Mouse (Mus musculus) CD4-positive helper T cell, adult 2 months (primary cell): ENCODE measurements at regions not wholly inside any gene's neighbourhood (a gene's known extent, or its start where the extent isn't known, plus 50 kb on each side); places are given as distances from the start of the nearest gene placed in this dataset.

Experiments
- DNase-seq: peaks from one replicate; pipeline ENCODE4 v3.0.0-alpha.2; 2012; ENCODE audit warnings: low read depth, missing footprints, low spot score

- no peak for DNase-seq
Measured at GRCm38 (mm10) chr15:86899961-86900360, 644.1 kb upstream of the Fam19a5 start.

GRCm38 (mm10) chr15:86903006-86903405, 641.1 kb upstream of the Fam19a5 start:
- no peak for DNase-seq

GRCm38 (mm10) chr15:86913276-86913675, 630.8 kb upstream of the Fam19a5 start:
- DNase-seq: no peak

- no peak for DNase-seq
Measured at GRCm38 (mm10) chr15:86917891-86918290, 626.2 kb upstream of the Fam19a5 start.

- DNase-seq: no peak
Measured at GRCm38 (mm10) chr15:86919704-86920103, 624.4 kb upstream of the Fam19a5 start.

- DNase-seq: no peak
Measured at GRCm38 (mm10) chr15:86920185-86920584, 623.9 kb upstream of the Fam19a5 start.

- DNase-seq: no peak
Measured at GRCm38 (mm10) chr15:86921401-86921800, 622.7 kb upstream of the Fam19a5 start.

GRCm38 (mm10) chr15:86925081-86925749, 618.9 kb upstream of the Fam19a5 start:
- DNase-seq: no peak

- no peak for DNase-seq
Measured at GRCm38 (mm10) chr15:86932345-86933075, 611.6 kb upstream of the Fam19a5 start.

GRCm38 (mm10) chr15:86937364-86937763, 606.7 kb upstream of the Fam19a5 start:
- DNase-seq: no peak

- DNase-seq: no peak
Measured at GRCm38 (mm10) chr15:86944529-86944928, 599.6 kb upstream of the Fam19a5 start.

GRCm38 (mm10) chr15:86952593-86952992, 591.5 kb upstream of the Fam19a5 start:
- DNase-seq: no peak

GRCm38 (mm10) chr15:86957872-86958271, 586.2 kb upstream of the Fam19a5 start:
- no peak for DNase-seq

- no peak for DNase-seq
Measured at GRCm38 (mm10) chr15:86962921-86963320, 581.2 kb upstream of the Fam19a5 start.

GRCm38 (mm10) chr15:86963486-86963885, 580.6 kb upstream of the Fam19a5 start:
- DNase-seq: no peak

- no peak for DNase-seq
Measured at GRCm38 (mm10) chr15:86971436-86971835, 572.7 kb upstream of the Fam19a5 start.

- no peak for DNase-seq
Measured at GRCm38 (mm10) chr15:86996196-86996595, 547.9 kb upstream of the Fam19a5 start.

GRCm38 (mm10) chr15:87018978-87019377, 525.1 kb upstream of the Fam19a5 start:
- no peak for DNase-seq

- no peak for DNase-seq
Measured at GRCm38 (mm10) chr15:87045971-87046370, 498.1 kb upstream of the Fam19a5 start.

- no peak for DNase-seq
Measured at GRCm38 (mm10) chr15:87054186-87054585, 489.9 kb upstream of the Fam19a5 start.

GRCm38 (mm10) chr15:87064890-87065289, 479.2 kb upstream of the Fam19a5 start:
- no peak for DNase-seq

- DNase-seq: no peak
Measured at GRCm38 (mm10) chr15:87068261-87068660, 475.8 kb upstream of the Fam19a5 start.

GRCm38 (mm10) chr15:87074559-87074958, 469.5 kb upstream of the Fam19a5 start:
- no peak for DNase-seq
